Mouse (Mus musculus): Measurements from ENCODE around the gene Gm10271.

Gm10271 gene

DNA sequence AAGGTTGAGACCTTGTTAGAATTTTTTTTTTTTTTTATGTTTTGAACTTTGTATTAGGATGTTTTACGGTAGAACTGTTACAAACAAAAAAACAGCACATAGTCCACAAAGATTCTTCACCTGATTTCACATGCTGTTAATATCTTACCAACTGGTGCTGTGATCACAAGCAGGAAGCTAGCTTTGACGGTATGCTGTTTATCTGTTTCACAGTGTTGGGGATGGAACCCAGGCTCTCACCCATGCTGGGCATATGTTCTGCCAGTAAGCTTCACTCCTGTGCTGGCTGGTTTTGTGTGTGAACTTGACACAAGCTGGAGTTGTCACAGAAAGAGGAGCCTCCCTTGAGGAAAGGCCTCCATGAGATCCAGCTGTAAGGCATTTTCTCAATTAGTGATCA is 5.4 kb upstream of the Gm10271 start:
- no peak for DNase-seq

- DNase-seq = no peak
These were observed 5.0 kb upstream of the Gm10271 start for GRCm38 (mm10) chr10:116977455-116977854.

- no peak for DNase-seq
These were observed 3.7 kb downstream of the Gm10271 start for GRCm38 (mm10) chr10:116968741-116969140.

GRCm38 (mm10) chr10:116966065-116966464 is 6.3 kb downstream of the Gm10271 start:
- no peak for DNase-seq

GRCm38 (mm10) chr10:116965297-116965696 is 7.1 kb downstream of the Gm10271 start:
- DNase-seq = no peak

DNA sequence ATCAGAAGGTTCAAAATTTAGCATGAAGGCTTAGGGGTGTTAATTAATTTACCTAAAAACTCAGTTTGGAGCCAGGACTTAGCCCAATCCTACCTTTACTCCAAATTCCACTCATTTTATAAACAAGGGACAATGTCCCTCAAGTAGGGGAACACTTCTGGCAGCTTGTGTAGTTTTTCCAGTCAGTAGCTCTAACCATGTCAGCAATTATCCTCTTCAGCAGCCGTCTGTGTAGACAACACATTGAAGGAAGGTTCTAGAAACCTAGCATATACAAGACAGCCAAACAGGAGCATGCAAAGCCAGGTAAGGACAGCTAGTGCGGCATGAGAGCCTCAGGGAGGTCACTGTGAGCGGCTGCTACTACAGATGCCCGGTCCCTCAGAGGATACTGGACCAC is 7.8 kb downstream of the Gm10271 start:
- no peak for DNase-seq

DNA sequence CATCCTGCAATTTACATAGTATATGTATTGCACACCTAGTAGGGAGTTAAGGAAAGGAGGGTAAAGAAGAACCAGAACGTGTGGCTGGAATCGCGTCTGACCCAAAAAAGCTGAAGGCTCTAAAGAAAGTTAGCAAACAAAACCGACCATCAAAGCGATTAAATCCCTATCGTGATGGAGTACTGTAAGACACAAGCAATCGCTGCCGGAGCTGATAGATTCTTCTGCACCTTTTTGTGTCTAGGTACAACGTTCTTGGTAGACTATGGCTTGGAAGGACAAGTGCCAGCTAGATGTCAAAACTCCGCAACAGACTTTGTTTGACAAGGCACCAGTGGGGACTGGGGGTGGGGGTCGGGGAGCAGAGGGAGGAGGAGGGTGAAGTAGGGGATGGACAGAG is 8.3 kb downstream of the Gm10271 start:
- DNase-seq = no peak

- no peak for DNase-seq
These were observed 9.6 kb downstream of the Gm10271 start for GRCm38 (mm10) chr10:116962803-116963202.

GRCm38 (mm10) chr10:116962152-116962551 is 10.3 kb downstream of the Gm10271 start:
- no peak for DNase-seq

DNA sequence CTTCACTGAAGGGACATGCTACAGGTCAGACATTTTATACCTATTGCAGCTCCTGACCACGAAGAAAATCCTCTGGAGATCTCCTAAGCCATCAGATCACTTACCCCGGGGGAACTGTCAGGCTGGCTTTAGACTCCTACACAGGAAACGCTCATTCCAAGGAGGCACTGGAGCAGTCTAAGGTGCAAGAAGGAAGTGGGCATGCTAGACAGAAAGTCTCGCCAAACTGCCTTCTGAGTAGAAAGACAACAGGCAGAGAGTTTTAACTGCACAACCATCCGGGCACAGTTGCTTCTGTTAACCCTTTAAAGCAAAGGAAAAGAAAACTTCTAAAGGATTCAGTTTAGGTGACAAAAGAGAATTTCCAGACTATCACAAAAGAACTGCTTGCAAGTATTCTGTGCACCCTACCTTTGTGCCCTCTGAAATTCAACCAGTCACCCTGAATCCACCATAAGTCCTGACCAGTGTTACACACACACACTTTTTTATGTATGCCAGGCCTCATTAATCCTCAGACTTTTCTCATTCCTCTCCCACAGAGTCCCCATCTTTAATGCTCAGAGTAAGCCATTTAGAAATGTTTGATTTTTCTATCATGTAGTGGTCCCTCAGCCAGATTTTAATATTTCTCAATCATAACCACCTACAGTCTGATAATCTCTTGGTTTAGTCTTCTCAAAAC is 14.4 kb downstream of the Gm10271 start:
- DNase-seq = no peak

DNA sequence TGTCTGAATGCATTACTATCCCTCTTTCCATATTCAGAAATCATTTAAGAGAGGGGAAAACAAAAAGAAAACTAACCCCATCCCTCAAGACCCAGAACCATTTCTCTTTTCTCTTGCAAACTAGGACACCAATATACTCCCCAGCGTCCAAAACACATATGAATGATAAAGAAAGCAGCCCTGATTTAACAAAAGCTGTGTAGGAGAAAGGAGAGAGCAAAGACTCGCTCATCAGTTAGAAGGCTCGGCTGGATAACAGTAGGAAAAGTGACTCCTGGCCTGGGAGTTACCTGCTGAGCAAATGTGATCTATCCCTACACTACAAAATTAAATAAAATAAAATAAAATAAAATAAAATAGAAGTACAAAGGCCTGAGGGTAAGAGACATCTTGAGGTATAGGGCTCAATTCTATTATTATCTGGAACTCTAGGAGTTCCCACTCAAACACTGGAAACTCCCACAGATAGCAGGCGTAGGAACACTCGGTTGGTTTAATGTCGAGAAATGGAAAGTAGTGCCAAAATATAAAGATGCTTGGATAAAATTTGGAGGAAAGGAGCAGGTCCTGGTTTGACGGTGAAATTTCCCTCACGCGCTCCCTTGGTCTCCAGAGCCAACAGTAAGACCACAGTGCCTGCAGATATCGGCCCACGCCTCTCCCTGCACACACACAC is 15.8 kb downstream of the Gm10271 start:
- DNase-seq = no peak

GRCm38 (mm10) chr10:116955191-116955590 is 17.2 kb downstream of the Gm10271 start:
- no peak for DNase-seq

GRCm38 (mm10) chr10:116950886-116951285 is 21.5 kb downstream of the Gm10271 start:
- DNase-seq = peak; percentile 49

DNA sequence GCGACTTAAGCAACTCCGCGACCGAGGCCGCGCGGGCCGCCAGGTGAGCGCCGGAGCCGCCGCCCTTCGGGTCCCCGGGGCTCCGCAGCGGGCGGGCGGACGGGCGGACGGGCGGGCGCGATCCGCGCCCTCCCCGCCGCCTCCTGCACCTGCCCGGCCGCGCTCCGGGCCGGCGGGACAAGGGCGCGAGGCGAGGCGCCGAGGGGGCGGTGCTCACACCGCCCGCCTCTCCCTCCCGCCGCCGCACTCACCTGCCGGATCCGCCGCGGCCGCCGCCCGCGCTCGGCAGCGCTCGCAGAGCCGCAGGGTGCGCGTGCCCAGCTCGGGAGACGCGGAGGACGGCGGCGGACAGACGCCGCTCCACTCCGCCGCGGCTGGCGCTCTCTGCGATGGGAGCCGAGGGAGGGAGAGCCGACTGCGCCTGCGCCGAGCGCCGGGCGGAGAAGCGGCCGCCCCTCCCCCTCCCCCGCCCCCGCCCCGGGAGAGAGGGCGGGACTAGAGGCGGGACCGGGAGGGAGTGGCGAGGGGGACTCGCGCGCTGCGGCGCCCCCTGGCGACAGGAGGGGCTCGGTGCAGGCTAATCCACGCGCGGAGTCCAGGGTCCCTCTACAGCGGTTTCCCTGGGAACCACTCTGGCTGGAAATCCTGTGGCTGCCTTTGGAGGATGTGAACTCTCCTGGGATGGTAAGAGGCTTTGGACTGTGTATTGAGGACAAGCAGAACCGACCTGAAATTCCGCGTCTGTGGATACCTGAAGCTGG is 22.2 kb downstream of the Gm10271 start, which contains the start of gene Rab3ip:
Gene Rab3ip, minus strand, starts transcription at position 761 of the 761 bp plus-strand sequence.
- peak; percentile 89 for DNase-seq

DNA sequence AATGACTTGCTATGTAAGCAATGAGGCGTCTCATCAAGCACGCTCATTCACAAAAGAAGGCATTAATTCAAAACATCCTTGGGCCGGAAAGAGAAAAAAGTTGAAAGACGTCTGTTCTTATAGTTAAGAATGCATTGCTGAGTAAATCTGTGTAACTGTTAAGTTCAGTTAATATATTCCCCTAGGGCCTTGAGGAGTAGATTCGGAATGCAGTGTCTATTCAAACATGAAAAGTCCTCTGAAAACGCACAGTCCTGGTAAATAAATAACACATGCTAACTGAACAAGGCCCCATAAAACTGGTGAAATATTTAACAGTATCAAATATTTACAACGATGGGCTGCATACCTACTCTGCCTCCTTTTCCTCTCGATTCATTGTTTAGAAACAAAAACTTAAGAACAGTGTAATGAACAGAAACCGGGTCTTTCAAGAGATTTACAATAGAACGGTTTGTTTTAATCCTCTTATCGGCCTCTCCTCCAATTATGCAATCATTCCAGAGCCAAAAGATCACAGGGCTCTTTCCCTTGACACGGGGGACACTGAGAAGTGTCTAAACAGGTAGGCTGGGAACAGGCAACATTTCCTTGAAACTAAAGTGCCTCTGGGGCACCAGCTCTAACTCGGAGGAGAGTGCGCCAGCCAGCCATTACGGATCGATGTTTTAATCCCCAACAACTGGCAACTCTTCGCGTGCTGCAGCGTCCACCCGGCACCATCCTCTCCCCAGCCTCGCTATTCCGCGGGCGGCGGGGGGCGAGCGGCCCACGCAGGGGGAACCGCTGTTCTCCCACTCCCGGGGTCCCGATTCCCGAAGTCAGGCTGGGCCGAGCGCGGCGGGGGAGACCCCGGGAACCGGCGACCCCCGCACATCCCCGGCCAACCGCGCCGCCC is 23.0 kb downstream of the Gm10271 start:
- DNase-seq = peak; percentile 56

DNA sequence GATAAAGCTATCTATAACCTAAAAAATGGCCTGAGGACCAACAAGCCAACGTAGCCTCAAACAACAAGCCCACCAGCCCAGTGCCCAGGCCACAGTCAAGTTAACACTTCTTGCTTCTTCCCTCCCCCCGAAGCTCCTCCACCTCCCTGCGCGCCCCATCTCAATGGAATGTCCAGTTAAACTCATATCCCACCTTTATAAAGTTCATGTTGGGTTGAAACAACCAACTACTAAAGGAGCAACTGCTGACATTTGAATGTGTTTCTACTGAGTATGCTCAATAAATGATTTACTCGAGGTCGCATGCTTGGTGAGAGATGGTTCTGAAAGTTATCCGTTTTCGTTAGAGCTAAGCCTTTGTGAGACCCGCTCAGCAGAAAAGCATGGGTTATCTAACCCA is 24.0 kb downstream of the Gm10271 start:
- DNase-seq = no peak

DNA sequence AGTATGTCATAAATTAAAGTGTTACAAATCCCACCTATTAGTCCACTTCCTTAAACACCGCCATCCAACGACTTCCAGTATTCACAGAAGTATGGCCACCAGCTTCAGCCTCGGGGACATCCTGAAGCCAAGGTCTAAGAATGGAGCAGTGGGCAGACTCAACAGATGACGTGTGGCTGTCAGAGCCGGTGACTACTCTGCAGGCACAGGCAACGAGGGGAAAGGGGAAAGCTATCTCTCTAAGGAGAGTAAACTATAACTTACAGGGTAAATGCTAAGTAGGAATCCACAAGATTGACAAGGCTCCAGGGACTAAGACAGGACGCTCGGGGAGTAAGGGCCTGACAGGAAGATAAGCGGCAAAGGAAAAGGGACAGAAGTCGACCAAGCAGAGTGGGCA is 27.5 kb downstream of the Gm10271 start:
- no peak for DNase-seq

DNA sequence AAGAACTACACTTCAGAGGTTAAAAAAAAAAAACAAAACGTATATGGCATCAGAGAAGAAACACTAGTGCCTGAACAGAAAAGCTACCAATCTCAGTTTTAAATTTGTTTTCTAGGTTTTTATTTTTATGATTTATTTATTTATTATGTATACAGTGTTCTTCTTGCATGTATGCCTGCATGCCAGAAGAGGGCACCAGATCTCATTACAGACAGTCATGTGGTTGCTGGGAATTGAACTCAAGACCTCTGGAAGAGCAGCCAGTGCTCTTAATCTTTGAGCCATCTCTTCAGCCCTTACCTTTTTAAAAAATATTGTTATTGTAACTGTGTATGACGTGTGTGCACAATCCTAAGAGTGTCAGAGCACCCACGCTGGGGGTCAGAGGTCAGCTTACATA is 28.3 kb downstream of the Gm10271 start:
- DNase-seq = no peak

DNA sequence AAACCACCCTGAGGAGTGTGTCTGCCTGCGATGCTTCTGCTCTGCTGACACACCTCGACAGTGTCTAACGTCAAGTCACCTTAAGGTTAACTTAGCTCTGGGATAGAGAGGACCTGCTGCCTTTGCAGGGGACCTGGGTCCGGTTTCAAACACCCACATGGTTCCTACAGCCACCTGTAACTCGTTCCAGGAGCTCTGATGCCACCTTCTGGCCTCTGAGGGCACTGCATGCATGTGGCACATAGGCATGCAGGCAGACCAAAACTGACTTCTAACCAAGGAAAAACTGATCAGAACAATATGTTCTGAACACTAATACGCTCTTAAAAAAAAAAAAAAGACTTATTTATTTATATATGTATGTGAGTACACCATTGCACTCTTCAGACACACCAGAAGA is 29.4 kb downstream of the Gm10271 start:
- no peak for DNase-seq

GRCm38 (mm10) chr10:116935028-116935427 is 37.4 kb downstream of the Gm10271 start:
- no peak for DNase-seq

- no peak for DNase-seq
These were observed 38.6 kb downstream of the Gm10271 start for GRCm38 (mm10) chr10:116933794-116934193.

DNA sequence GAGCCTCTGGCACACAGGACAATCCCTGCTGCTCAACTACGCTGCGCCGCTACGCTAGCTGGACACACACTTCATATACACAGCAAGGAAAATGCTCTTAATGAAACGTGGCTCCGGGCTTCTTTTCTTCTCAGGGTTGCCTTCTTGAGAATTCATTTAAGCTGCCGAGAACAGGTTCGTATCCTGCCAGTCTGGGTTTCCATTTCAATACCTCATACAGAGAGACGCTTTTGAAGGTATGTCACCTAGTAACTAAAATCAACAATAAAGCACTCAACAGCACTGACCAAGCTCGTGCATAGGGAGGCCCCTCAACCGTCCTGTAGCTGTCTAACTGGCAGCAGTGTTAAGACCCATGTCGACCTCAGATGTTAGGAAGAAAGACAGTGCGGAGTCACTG is 40.0 kb downstream of the Gm10271 start:
- DNase-seq = no peak
